Mouse (Mus musculus) midbrain, embryonic 11.5 days (tissue): ENCODE results near the gene Nos2. TPM values are rescaled to one million over a fixed set of nuclear protein-coding genes. Genes with fewer than 3 reads are reported as not detected.
A peak's percentile ranks its signal among the peaks of the same experiment; 100 is the strongest.

Experiments used
- ATAC-seq: fragments of 200-750 bp; cut with Nextera tagmentation; 2 replicates; pipeline ENCODE4 v1.8.0; 2017; ENCODE audit warnings: moderate TSS enrichment, moderate library complexity; ENCODE audit not compliant: low FRiP score
- DNase-seq: peaks from one replicate; pipeline ENCODE4 v3.0.0; 2015; ENCODE audit warnings: low spot score; ENCODE audit errors: missing footprints
- H3K27ac ChIP-seq: fragments of 300-500 bp; sonication (generic); 2 replicates; pipeline ENCODE4 v1.5.1; 2014; ENCODE audit warnings: low read depth, low read length
- H3K27me3 ChIP-seq: fragments of 300-500 bp; sonication (generic); 2 replicates; pipeline ENCODE4 v1.6.1; 2014; ENCODE audit warnings: mild to moderate bottlenecking, low read length, moderate library complexity, mixed read lengths; ENCODE audit not compliant: control insufficient read depth, insufficient read depth
- H3K36me3 ChIP-seq: fragments of 300-500 bp; sonication (generic); 2 replicates; pipeline ENCODE4 v1.6.1; 2014; ENCODE audit warnings: mild to moderate bottlenecking, low read length, moderate library complexity, mixed read lengths; ENCODE audit not compliant: control insufficient read depth, insufficient read depth
- H3K4me1 ChIP-seq: fragments of 300-500 bp; sonication (generic); 2 replicates; pipeline ENCODE4 v1.6.1; 2014; ENCODE audit warnings: low read length; ENCODE audit not compliant: control insufficient read depth, insufficient read depth
- H3K4me2 ChIP-seq: fragments of 300-500 bp; sonication (generic); 2 replicates; pipeline ENCODE4 v1.6.1; 2014; ENCODE audit warnings: mild to moderate bottlenecking, moderate library complexity
- H3K4me3 ChIP-seq: fragments of 300-500 bp; sonication (generic); 2 replicates; pipeline ENCODE4 v1.5.1; 2014; ENCODE audit warnings: low read depth, low read length
- H3K9ac ChIP-seq: fragments of 300-500 bp; sonication (generic); 2 replicates; pipeline ENCODE4 v1.6.1; 2014; ENCODE audit warnings: low read length
- H3K9me3 ChIP-seq: fragments of 300-500 bp; sonication (generic); 2 replicates; pipeline ENCODE4 v1.6.1; 2016; ENCODE audit warnings: low read length; ENCODE audit not compliant: control insufficient read depth
- WGBS: fragments of 180-500 bp; shearing (Covaris S2); extraction: QIAGEN DNeasy Blood & Tissue Kit; methylation state at CpG from one replicate; pipeline ENCODE4 v1.1.7; 2014; 5-methylcytosine and 5-hydroxymethylcytosine counted together
- polyA plus RNA-seq: library from polyadenylated mRNA; unstranded; fragments of >200 nt; fragmentation: Nextera tagmentation; extraction: Ambion mirVana; gene quantifications from 2 replicates; pipeline ENCODE4 v1.2.1, GENCODE M21; 2014

Nos2 gene
- polyA plus RNA-seq, 1 experiment from 2014 or later, result 0.64 TPM

DNA sequence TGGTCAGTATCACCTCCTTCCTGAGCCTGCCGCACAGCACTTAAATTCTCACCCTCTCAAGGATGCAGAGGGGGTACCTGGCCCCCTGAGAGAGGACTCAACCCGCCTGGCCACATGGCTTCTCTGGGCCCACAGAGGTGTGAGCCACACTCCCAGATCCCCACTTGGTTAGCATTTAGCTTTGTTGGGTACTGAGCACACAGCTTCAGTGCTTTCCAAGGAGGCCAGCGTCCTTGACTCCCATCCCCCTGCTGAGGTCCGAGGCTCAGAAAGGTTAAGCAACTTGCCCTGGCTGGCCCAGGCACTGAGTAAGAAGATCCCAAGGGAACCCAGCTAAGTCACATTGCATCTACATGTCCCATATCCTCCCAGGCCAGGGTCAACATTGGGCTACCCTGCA, 47.5 kb downstream of the Nos2 start:
- no peaks in the 10 kb centered on the region for H3K27me3 ChIP-seq
- no peaks in the 10 kb centered on the region for H3K9me3 ChIP-seq
- no peak for ATAC-seq
- 79% methylated on average over 4 of the region's 4 CpGs for WGBS
- no peak overlapping the region for H3K4me2 ChIP-seq
- no peak overlapping the region for H3K4me3 ChIP-seq
- H3K9ac ChIP-seq, result no peak overlapping the region
- no peak overlapping the region for H3K27ac ChIP-seq
- DNase-seq, result peak; percentile 35
- H3K4me1 ChIP-seq, result 0 out of 2 replicates have a peak, but pooled peaks cover 2% of the 10 kb centered on the region
- no peaks in the 10 kb centered on the region for H3K36me3 ChIP-seq

- WGBS, result 88% methylated on average over 8 of the region's 8 CpGs
- H3K4me3 ChIP-seq, result no peak overlapping the region
- no peak overlapping the region for H3K27ac ChIP-seq
- ATAC-seq (no peak), DNase-seq (peak; percentile 62)
- no peaks in the 10 kb centered on the region for H3K36me3 ChIP-seq
- H3K27me3 ChIP-seq, result no peaks in the 10 kb centered on the region
- H3K9me3 ChIP-seq, result no peaks in the 10 kb centered on the region
- 0 out of 2 replicates have a peak, but pooled peaks cover 2% of the 10 kb centered on the region for H3K4me1 ChIP-seq
- no peak overlapping the region for H3K4me2 ChIP-seq
- no peak overlapping the region for H3K9ac ChIP-seq
Measured at GRCm38 (mm10) chr11:78971096-78971495, 50.5 kb downstream of the Nos2 start.

- WGBS, result 93% methylated on average over 3 of the region's 3 CpGs
- H3K36me3 ChIP-seq, result no peaks in the 10 kb centered on the region
- peak; percentile 80 for DNase-seq
- H3K9me3 ChIP-seq, result no peaks in the 10 kb centered on the region
- no peak overlapping the region for H3K27ac ChIP-seq
- H3K4me3 ChIP-seq, result no peak overlapping the region
- H3K4me1 ChIP-seq, result 0 out of 2 replicates have a peak, but pooled peaks cover 2% of the 10 kb centered on the region
- H3K27me3 ChIP-seq, result no peaks in the 10 kb centered on the region
- ATAC-seq, result no peak
- no peak overlapping the region for H3K4me2 ChIP-seq
- no peak overlapping the region for H3K9ac ChIP-seq
Measured at GRCm38 (mm10) chr11:78971746-78972145, 51.2 kb downstream of the Nos2 start.

GRCm38 (mm10) chr11:78972328-78972727, 51.7 kb downstream of the Nos2 start:
- DNase-seq (peak; percentile 75), ATAC-seq (no peak)
- Histone ChIP-seq H3K36me3 (no peaks in the 10 kb centered on the region), H3K4me3 (no peak overlapping the region), H3K27ac (no peak overlapping the region), H3K27me3 (no peaks in the 10 kb centered on the region), H3K9me3 (no peaks in the 10 kb centered on the region), H3K4me1 (0 out of 2 replicates have a peak, but pooled peaks cover 2% of the 10 kb centered on the region), H3K9ac (no peak overlapping the region), H3K4me2 (no peak overlapping the region)
- 59% methylated on average over 6 of the region's 6 CpGs for WGBS

DNA sequence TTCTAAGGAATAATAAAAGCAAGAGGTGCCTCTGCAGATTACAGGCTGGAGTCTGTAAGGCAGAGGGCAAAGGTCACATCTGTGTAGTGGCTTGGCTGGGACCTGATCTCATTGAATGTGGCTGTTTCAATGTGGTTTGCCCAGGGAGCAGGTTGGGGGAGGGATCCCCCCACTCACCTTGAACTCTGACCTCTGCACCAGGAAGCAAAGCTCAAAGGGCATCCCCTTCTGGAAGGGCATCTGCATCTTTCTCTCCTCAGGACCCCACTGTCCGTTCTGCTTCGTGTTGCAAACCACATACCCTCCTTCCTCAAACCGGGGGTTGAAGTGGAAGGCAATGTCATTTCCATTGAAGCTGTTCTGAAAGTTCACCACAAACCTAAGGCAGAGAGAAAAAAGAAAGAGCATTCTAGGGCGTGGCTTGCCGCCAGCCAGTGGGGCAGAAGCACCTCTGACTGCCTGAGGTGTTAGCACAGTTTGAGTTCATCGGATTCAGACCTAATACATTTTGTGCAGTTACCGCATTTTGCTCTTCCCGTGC, 52.3 kb downstream of the Nos2 start:
- Histone ChIP-seq H3K27me3 (no peaks in the 10 kb centered on the region), H3K36me3 (no peaks in the 10 kb centered on the region), H3K4me1 (0 out of 2 replicates have a peak, but pooled peaks cover 2% of the 10 kb centered on the region), H3K27ac (no peak overlapping the region), H3K9me3 (no peaks in the 10 kb centered on the region), H3K9ac (no peak overlapping the region), H3K4me2 (no peak overlapping the region), H3K4me3 (no peak overlapping the region)
- ATAC-seq (no peak), DNase-seq (no peak)
- 67% methylated on average over 8 of the region's 8 CpGs for WGBS

GRCm38 (mm10) chr11:78973381-78974150, 53.0 kb downstream of the Nos2 start:
- Histone ChIP-seq H3K4me1 (0 out of 2 replicates have a peak, but pooled peaks cover 2% of the 10 kb centered on the region), H3K36me3 (no peaks in the 10 kb centered on the region), H3K9me3 (no peaks in the 10 kb centered on the region), H3K27me3 (no peaks in the 10 kb centered on the region), H3K4me2 (no peak overlapping the region), H3K9ac (no peak overlapping the region), H3K27ac (no peak overlapping the region), H3K4me3 (no peak overlapping the region)
- WGBS, result 78% methylated on average over 17 of the region's 17 CpGs
- ATAC-seq (no peak), DNase-seq (peak; percentile 72)

DNA sequence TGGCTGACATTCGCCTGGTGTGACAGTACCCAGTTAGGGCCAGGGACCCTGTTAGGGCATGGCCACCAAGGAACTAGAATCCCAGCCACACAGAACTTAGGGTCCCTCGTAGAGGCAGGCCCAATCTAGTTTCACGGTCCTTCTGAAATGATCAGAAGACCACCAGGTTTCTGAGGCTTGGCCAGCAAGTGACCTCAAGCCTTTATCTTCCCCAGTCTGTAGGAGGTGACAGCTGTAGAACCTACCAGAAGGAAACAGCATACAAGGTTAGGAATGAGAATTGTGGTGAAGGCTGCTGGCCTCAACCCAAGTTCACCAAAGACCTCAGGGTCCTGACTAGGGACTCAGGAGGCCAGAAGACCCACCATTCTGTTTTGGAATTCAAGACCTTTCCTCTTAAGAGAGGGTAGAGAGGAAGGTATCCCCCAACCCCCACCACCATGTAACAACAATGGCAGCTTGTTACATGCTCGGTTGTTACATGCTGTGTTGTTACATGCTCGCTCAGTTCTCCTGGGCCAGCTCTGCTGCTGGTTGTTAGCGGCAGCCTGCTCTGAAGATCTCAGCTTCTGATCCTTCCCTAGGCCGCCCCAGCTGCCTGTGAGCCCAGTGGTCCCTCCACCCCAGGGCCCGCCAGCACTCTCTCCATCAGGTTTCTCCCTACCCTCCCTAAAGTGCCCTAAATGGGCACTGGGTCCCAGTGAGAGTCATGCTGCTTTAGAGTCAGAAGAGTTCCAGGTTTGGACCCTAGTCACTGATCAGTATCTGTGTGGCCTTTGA, 56.3 kb downstream of the Nos2 start:
- Histone ChIP-seq H3K4me1 (0 out of 2 replicates have a peak, but pooled peaks cover 2% of the 10 kb centered on the region), H3K9me3 (no peaks in the 10 kb centered on the region), H3K36me3 (no peaks in the 10 kb centered on the region), H3K4me2 (no peak overlapping the region), H3K9ac (no peak overlapping the region), H3K27ac (no peak overlapping the region), H3K4me3 (no peak overlapping the region), H3K27me3 (no peaks in the 10 kb centered on the region)
- DNase-seq (peak; percentile 47), ATAC-seq (no peak)
- 77% methylated on average over 8 of the region's 8 CpGs for WGBS

- DNase-seq (peak; percentile 64), ATAC-seq (no peak)
- no peaks in the 10 kb centered on the region for H3K27me3 ChIP-seq
- no peaks in the 10 kb centered on the region for H3K4me1 ChIP-seq
- no peaks in the 10 kb centered on the region for H3K36me3 ChIP-seq
- 89% methylated on average over 12 of the region's 12 CpGs for WGBS
- H3K27ac ChIP-seq, result no peak overlapping the region
- H3K9me3 ChIP-seq, result no peaks in the 10 kb centered on the region
- no peak overlapping the region for H3K4me3 ChIP-seq
- H3K4me2 ChIP-seq, result no peak overlapping the region
- H3K9ac ChIP-seq, result no peak overlapping the region
Measured at GRCm38 (mm10) chr11:78978176-78979019, 57.8 kb downstream of the Nos2 start.
